Mouse (Mus musculus): ENCODE data around the gene Tbl1xr1. TPM values are rescaled to one million over a fixed set of nuclear protein-coding genes. Genes with fewer than 3 reads are reported as not detected.

Tbl1xr1 gene
- polyA plus RNA-seq, 1 experiment from 2014 or later = 18.8 TPM

DNA sequence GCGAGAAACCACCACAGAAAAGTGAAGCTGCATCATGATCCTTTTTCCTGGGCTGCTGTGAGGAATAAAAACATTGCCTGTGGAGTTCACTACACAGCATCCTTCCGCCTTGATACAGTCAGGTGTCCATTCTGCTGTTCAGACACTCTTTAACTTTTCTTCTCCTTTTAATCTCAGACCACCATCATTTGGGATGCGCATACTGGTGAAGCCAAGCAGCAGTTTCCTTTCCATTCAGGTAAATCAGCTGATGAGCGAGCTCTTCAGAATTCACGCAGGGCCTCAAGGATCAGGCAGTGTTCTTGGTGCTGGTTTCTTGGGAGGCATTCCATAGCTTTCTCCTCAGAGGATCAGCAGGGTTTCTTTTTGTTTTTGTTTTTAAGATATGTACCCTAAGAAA lies 116.5 kb downstream of the Tbl1xr1 start:
- H3K27ac ChIP-seq = no peak overlapping the region
- H3K9ac ChIP-seq = no peak overlapping the region
- H3K4me3 ChIP-seq = no peak overlapping the region
- no peak overlapping the region for H3K4me2 ChIP-seq
- H3K36me3 ChIP-seq = peaks cover 49% of the 10 kb centered on the region
- no peaks in the 10 kb centered on the region; the same call in 1 of the 2 replicates for H3K4me1 ChIP-seq (replicated peaks)
- H3K27me3 ChIP-seq = no peaks in the 10 kb centered on the region
- no peak for ATAC-seq (ENCODE audit: low FRiP score)
- no peaks in the 10 kb centered on the region for H3K9me3 ChIP-seq
- 93% methylated on average over 5 of the region's 5 CpGs for WGBS

- 95% methylated on average over 7 of the region's 7 CpGs for WGBS
- no peaks in the 10 kb centered on the region for H3K27me3 ChIP-seq
- H3K4me2 ChIP-seq = no peak overlapping the region
- ATAC-seq (ENCODE audit: low FRiP score) = no peak
- no peaks in the 10 kb centered on the region; the same call in 1 of the 2 replicates for H3K4me1 ChIP-seq (replicated peaks)
- H3K4me3 ChIP-seq = no peak overlapping the region
- peaks cover 60% of the 10 kb centered on the region for H3K36me3 ChIP-seq
- H3K9ac ChIP-seq = no peak overlapping the region
- no peaks in the 10 kb centered on the region for H3K9me3 ChIP-seq
- H3K27ac ChIP-seq = no peak overlapping the region
Measured at GRCm38 (mm10) chr3:22194185-22194856, 117.9 kb downstream of the Tbl1xr1 start.

DNA sequence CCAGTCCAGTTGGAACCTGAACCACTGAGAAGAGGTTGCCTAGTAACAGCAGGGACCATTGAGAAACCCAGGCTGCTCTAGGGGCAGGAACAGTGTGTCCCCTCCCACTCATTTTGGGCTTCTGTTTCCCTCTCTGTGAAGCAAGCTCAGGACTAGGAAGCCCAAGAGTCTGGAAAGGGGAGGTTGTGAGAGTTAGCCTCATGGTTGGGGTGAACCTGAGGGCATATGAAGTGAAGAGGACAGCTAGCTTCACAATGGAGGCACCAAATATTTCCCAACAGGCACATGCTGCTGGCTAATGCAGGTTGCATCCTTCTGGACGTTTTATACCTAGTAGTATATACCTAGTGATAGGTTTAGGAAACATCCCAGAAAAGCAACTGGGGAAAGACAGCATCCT lies 122.3 kb downstream of the Tbl1xr1 start:
- ATAC-seq (ENCODE audit: low FRiP score) = no peak
- H3K36me3 ChIP-seq = peaks cover 64% of the 10 kb centered on the region

GRCm38 (mm10) chr3:22204186-22204585 lies 127.7 kb downstream of the Tbl1xr1 start:
- peaks cover 40% of the 10 kb centered on the region for H3K36me3 ChIP-seq
- H3K4me2 ChIP-seq = no peak overlapping the region
- no peaks in the 10 kb centered on the region for H3K27me3 ChIP-seq
- no peak overlapping the region for H3K27ac ChIP-seq
- H3K4me3 ChIP-seq = no peak overlapping the region
- WGBS = 86% methylated on average over 3 of the region's 3 CpGs
- no peak for ATAC-seq (ENCODE audit: low FRiP score)
- H3K9me3 ChIP-seq = no peaks in the 10 kb centered on the region
- no peaks in the 10 kb centered on the region for H3K4me1 ChIP-seq (replicated peaks)
- no peak overlapping the region for H3K9ac ChIP-seq

More for the DNA sequence above, 122.3 kb downstream of the Tbl1xr1 start:
- H3K27me3 ChIP-seq = no peaks in the 10 kb centered on the region
- no peaks in the 10 kb centered on the region for H3K9me3 ChIP-seq
- no peaks in the 10 kb centered on the region for H3K4me1 ChIP-seq (replicated peaks)
- no peak overlapping the region for H3K4me3 ChIP-seq
- 90% methylated on average over 1 of the region's 1 CpGs for WGBS
- no peak overlapping the region for H3K4me2 ChIP-seq
- no peak overlapping the region for H3K9ac ChIP-seq
- H3K27ac ChIP-seq = no peak overlapping the region

GRCm38 (mm10) chr3:22221557-22221956 lies 145.1 kb downstream of the Tbl1xr1 start:
- 89% methylated on average over 2 of the region's 2 CpGs for WGBS
- ATAC-seq (ENCODE audit: low FRiP score) = no peak
- Histone ChIP-seq H3K4me1 (replicated peaks) (no peaks in the 10 kb centered on the region), H3K27ac (no peak overlapping the region), H3K27me3 (no peaks in the 10 kb centered on the region), H3K4me2 (no peak overlapping the region), H3K9me3 (no peaks in the 10 kb centered on the region), H3K9ac (no peak overlapping the region), H3K36me3 (peaks cover 8% of the 10 kb centered on the region; the same call in 1 of the 2 replicates), H3K4me3 (no peak overlapping the region)

- no peaks in the 10 kb centered on the region for H3K27me3 ChIP-seq
- ATAC-seq (ENCODE audit: low FRiP score) = peak; percentile 39; the same call in 1 of the 2 replicates
Measured at GRCm38 (mm10) chr3:22222351-22222750, 145.9 kb downstream of the Tbl1xr1 start.

DNA sequence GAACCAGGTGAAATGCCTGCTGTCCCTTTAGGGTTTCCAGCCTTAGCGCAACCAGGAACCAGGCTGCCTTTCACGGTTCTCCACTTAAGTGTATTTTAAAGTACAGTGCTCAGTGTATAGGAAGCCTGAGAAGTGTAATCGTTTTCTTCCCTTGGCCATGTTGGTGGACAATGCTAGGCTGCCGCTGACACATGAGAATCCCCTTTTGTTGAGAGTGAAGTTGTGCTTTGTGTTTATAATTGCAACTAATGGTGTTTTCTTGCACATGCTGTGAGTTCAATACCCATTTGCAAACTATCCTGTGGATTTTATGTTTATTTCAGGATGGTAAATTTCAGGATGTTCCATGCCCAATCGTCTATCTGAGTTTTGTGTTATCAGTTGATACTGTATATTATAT lies 146.6 kb downstream of the Tbl1xr1 start:
- Histone ChIP-seq H3K4me1 (replicated peaks) (no peaks in the 10 kb centered on the region), H3K27ac (no peak overlapping the region), H3K9ac (no peak overlapping the region), H3K4me2 (no peak overlapping the region), H3K36me3 (0 out of 2 replicates have a peak, but pooled peaks cover 5% of the 10 kb centered on the region), H3K9me3 (no peaks in the 10 kb centered on the region), H3K4me3 (no peak overlapping the region), H3K27me3 (no peaks in the 10 kb centered on the region)
- no peak for ATAC-seq (ENCODE audit: low FRiP score)
- 88% methylated on average over 5 of the region's 5 CpGs for WGBS

More at GRCm38 (mm10) chr3:22222351-22222750, 145.9 kb downstream of the Tbl1xr1 start:
- H3K36me3 ChIP-seq = 0 out of 2 replicates have a peak, but pooled peaks cover 5% of the 10 kb centered on the region
- 54% methylated on average over 12 of the region's 12 CpGs for WGBS
- H3K9ac ChIP-seq = no peak overlapping the region
- no peak overlapping the region for H3K27ac ChIP-seq
- no peaks in the 10 kb centered on the region for H3K9me3 ChIP-seq
- no peaks in the 10 kb centered on the region for H3K4me1 ChIP-seq (replicated peaks)
- H3K4me3 ChIP-seq = no peak overlapping the region
- H3K4me2 ChIP-seq = no peak overlapping the region

- H3K4me1 ChIP-seq (replicated peaks) = peaks cover 5% of the 10 kb centered on the region
- 89% methylated on average over 3 of the region's 3 CpGs for WGBS
- H3K4me2 ChIP-seq = no peak overlapping the region
- H3K9me3 ChIP-seq = no peaks in the 10 kb centered on the region
- no peak overlapping the region for H3K27ac ChIP-seq
- no peaks in the 10 kb centered on the region for H3K36me3 ChIP-seq
- H3K4me3 ChIP-seq = no peak overlapping the region
- H3K27me3 ChIP-seq = no peaks in the 10 kb centered on the region
- no peak for ATAC-seq (ENCODE audit: low FRiP score)
- no peak overlapping the region for H3K9ac ChIP-seq
Measured at GRCm38 (mm10) chr3:22228052-22228451, 151.6 kb downstream of the Tbl1xr1 start.

DNA sequence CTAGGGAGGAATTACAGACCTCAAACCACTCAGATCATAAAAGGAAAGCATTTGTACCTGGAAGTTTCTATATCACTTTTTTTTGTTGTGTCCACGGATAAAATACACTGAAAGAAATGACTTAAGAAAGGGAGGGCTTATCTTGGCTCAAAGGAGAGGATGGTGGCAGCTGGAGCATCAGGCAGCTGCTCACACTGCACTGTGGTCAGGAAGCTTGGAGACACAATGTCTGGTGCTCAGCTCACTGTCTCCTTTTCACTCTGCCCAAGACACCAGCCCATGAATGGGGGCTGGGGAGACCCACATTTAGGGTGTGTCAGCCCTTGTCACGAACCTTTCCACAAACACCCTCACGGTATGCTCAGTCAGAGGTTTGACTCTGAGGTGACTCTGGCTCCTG lies 154.2 kb downstream of the Tbl1xr1 start:
- H3K36me3 ChIP-seq = no peaks in the 10 kb centered on the region
- ATAC-seq (ENCODE audit: low FRiP score) = 0 out of 2 replicates have a peak, but pooled peaks have one; percentile 28
- no peaks in the 10 kb centered on the region for H3K27me3 ChIP-seq
- no peak overlapping the region for H3K4me3 ChIP-seq
- H3K4me1 ChIP-seq (replicated peaks) = peaks cover 5% of the 10 kb centered on the region
- H3K27ac ChIP-seq = no peak overlapping the region
- H3K9ac ChIP-seq = no peak overlapping the region
- no peaks in the 10 kb centered on the region for H3K9me3 ChIP-seq
- no peak overlapping the region for H3K4me2 ChIP-seq
- 59% methylated on average over 3 of the region's 3 CpGs for WGBS

GRCm38 (mm10) chr3:22238106-22238900 lies 161.9 kb downstream of the Tbl1xr1 start:
- 94% methylated on average over 16 of the region's 16 CpGs for WGBS
- H3K9ac ChIP-seq = no peak overlapping the region
- no peak for ATAC-seq (ENCODE audit: low FRiP score)
- no peaks in the 10 kb centered on the region for H3K27me3 ChIP-seq
- H3K4me1 ChIP-seq (replicated peaks) = no peaks in the 10 kb centered on the region
- H3K4me2 ChIP-seq = no peak overlapping the region
- no peak overlapping the region for H3K27ac ChIP-seq
- no peaks in the 10 kb centered on the region for H3K36me3 ChIP-seq
- peaks cover 16% of the 10 kb centered on the region for H3K9me3 ChIP-seq
- no peak overlapping the region for H3K4me3 ChIP-seq

Data from hindbrain, embryonic 13.5 days (tissue).